Mouse (Mus musculus) ES-Bruce4 (cell line): Measurements from ENCODE around the gene Stat5b. TPM values are rescaled to one million over a fixed set of nuclear protein-coding genes. Genes with fewer than 3 reads are reported as not detected.

Experiments
- H3K27ac ChIP-seq: 2 replicates; pipeline ENCODE4 v1.5.1; 2012; ENCODE audit warnings: low read length, inconsistent platforms; ENCODE audit not compliant: insufficient read depth
- H3K27me3 ChIP-seq: 2 replicates; pipeline ENCODE4 v1.6.1; 2012; ENCODE audit warnings: mild to moderate bottlenecking, low read length, inconsistent platforms; ENCODE audit not compliant: control insufficient read depth, poor library complexity, insufficient read depth, severe bottlenecking
- H3K36me3 ChIP-seq: 2 replicates; pipeline ENCODE4 v1.6.1; 2012; ENCODE audit warnings: inconsistent platforms, mild to moderate bottlenecking, low read length, moderate library complexity; ENCODE audit not compliant: control insufficient read depth, poor library complexity, insufficient read depth, severe bottlenecking
- H3K4me1 ChIP-seq: one replicate; pipeline ENCODE4 v1.8.1; 2011; ENCODE audit warnings: low read length; ENCODE audit not compliant: control insufficient read depth, insufficient read depth
- H3K4me3 ChIP-seq: 2 replicates; pipeline ENCODE4 v1.5.1; 2011; ENCODE audit warnings: low read depth, mild to moderate bottlenecking, low read length
- H3K9ac ChIP-seq: 2 replicates; pipeline ENCODE4 v1.6.1; 2012; ENCODE audit warnings: low read depth, mild to moderate bottlenecking, inconsistent platforms; ENCODE audit not compliant: poor library complexity, severe bottlenecking
- H3K9me3 ChIP-seq: replicated peaks from 2 replicates; pipeline ENCODE4 v1.6.1; 2012; ENCODE audit warnings: mild to moderate bottlenecking, low read length, inconsistent platforms; ENCODE audit not compliant: control insufficient read depth, poor library complexity, insufficient read depth, severe bottlenecking
- CTCF ChIP-seq: IDR thresholded peaks from one replicate; pipeline ENCODE4 v1.8.1; 2011; ENCODE audit warnings: low read depth, low read length
- EP300 ChIP-seq: IDR thresholded peaks from 2 replicates; pipeline ENCODE4 v1.6.1; 2011; ENCODE audit warnings: low read depth, low read length; ENCODE audit not compliant: insufficient read depth
- POLR2A ChIP-seq: IDR thresholded peaks from one replicate; pipeline ENCODE4 v1.8.1; 2011; ENCODE audit warnings: low read length; ENCODE audit not compliant: insufficient read depth
- polyA plus RNA-seq: library from polyadenylated mRNA; stranded (reverse); fragments of >200 nt; gene quantifications from 2 replicates; pipeline ENCODE4 v1.2.4, GENCODE M21; 2011; ENCODE audit warnings: low read depth; ENCODE audit not compliant: missing spikeins, insufficient read depth, insufficient read length

The Stat5b gene
- polyA plus RNA-seq, 1 experiment, result 7.3 TPM

GRCm38 (mm10) chr11:100847572-100847971 lies 3.0 kb downstream of the Stat5b start:
- H3K36me3 ChIP-seq, result no peaks in the 10 kb centered on the region
- no peak overlapping the region for H3K9ac ChIP-seq
- no peak for TF ChIP-seq CTCF
- TF ChIP-seq POLR2A, result no peak
- no peak for TF ChIP-seq EP300
- H3K27ac ChIP-seq, result no peak overlapping the region
- H3K27me3 ChIP-seq, result peaks cover 14% of the 10 kb centered on the region
- H3K9me3 ChIP-seq, result no peaks in the 10 kb centered on the region
- H3K4me3 ChIP-seq, result no peak overlapping the region
- no peaks in the 10 kb centered on the region for H3K4me1 ChIP-seq

GRCm38 (mm10) chr11:100845793-100846192 lies 4.7 kb downstream of the Stat5b start:
- no peak overlapping the region for H3K27ac ChIP-seq
- no peaks in the 10 kb centered on the region for H3K36me3 ChIP-seq
- peaks cover 14% of the 10 kb centered on the region for H3K27me3 ChIP-seq
- TF ChIP-seq EP300 (no peak), CTCF (no peak), POLR2A (no peak)
- H3K9ac ChIP-seq, result no peak overlapping the region
- H3K9me3 ChIP-seq, result no peaks in the 10 kb centered on the region
- H3K4me1 ChIP-seq, result no peaks in the 10 kb centered on the region
- no peak overlapping the region for H3K4me3 ChIP-seq

GRCm38 (mm10) chr11:100844121-100844520 lies 6.4 kb downstream of the Stat5b start:
- Histone ChIP-seq H3K4me1 (no peaks in the 10 kb centered on the region), H3K4me3 (no peak overlapping the region), H3K9ac (no peak overlapping the region), H3K36me3 (no peaks in the 10 kb centered on the region), H3K27me3 (peaks cover 4% of the 10 kb centered on the region; the same call in 1 of the 2 replicates), H3K9me3 (no peaks in the 10 kb centered on the region), H3K27ac (no peak overlapping the region)
- TF ChIP-seq CTCF (no peak), EP300 (no peak), POLR2A (no peak)

- no peak overlapping the region for H3K27ac ChIP-seq
- H3K9ac ChIP-seq, result no peak overlapping the region
- H3K27me3 ChIP-seq, result no peaks in the 10 kb centered on the region
- H3K4me3 ChIP-seq, result no peak overlapping the region
- H3K4me1 ChIP-seq, result no peaks in the 10 kb centered on the region
- H3K36me3 ChIP-seq, result no peaks in the 10 kb centered on the region
- TF ChIP-seq CTCF (no peak), EP300 (no peak)
- no peaks in the 10 kb centered on the region for H3K9me3 ChIP-seq
These were observed 7.4 kb downstream of the Stat5b start for GRCm38 (mm10) chr11:100843070-100843669.

- no peak overlapping the region; the same call in 1 of the 2 replicates for H3K9ac ChIP-seq
- no peak overlapping the region for H3K27ac ChIP-seq
- no peak for TF ChIP-seq POLR2A
- TF ChIP-seq EP300, result no peak
- TF ChIP-seq CTCF, result no peak
These were observed 8.5 kb downstream of the Stat5b start for GRCm38 (mm10) chr11:100842025-100842424.

GRCm38 (mm10) chr11:100840866-100841265 lies 9.7 kb downstream of the Stat5b start:
- Histone ChIP-seq H3K4me3 (no peak overlapping the region), H3K9ac (no peak overlapping the region), H3K4me1 (no peaks in the 10 kb centered on the region), H3K27me3 (no peaks in the 10 kb centered on the region), H3K36me3 (no peaks in the 10 kb centered on the region), H3K9me3 (no peaks in the 10 kb centered on the region), H3K27ac (no peak overlapping the region)
- no peak for TF ChIP-seq POLR2A
- TF ChIP-seq CTCF, result no peak

More at GRCm38 (mm10) chr11:100842025-100842424, 8.5 kb downstream of the Stat5b start:
- Histone ChIP-seq H3K27me3 (no peaks in the 10 kb centered on the region), H3K9me3 (no peaks in the 10 kb centered on the region), H3K4me3 (no peak overlapping the region), H3K4me1 (no peaks in the 10 kb centered on the region), H3K36me3 (no peaks in the 10 kb centered on the region)
